Mouse (Mus musculus) liver, adult 2 months (tissue): ENCODE measurements at regions not wholly inside any gene's neighbourhood (a gene's known extent, or its start where the extent isn't known, plus 50 kb on each side); places are given as distances from the start of the nearest gene placed in this dataset.

Source experiments
- CTCF ChIP-seq: fragments of 200-500 bp; IDR thresholded peaks from 2 replicates; pipeline ENCODE4 v1.5.1; 2011; ENCODE audit warnings: low read depth, low read length, control low read depth
- POLR2A ChIP-seq: fragments of 200-500 bp; IDR thresholded peaks from 2 replicates; pipeline ENCODE4 v1.6.1; 2011; ENCODE audit warnings: low read length, control low read depth; ENCODE audit not compliant: insufficient read depth; ENCODE audit errors: extremely low read depth

GRCm38 (mm10) chr6:94898881-94899280, 198.9 kb upstream of the Lrig1 start:
- TF ChIP-seq CTCF, result no peak
- TF ChIP-seq POLR2A, result no peak
